Mouse (Mus musculus): ENCODE results near the gene Tdrd9. TPM values are rescaled to one million over a fixed set of nuclear protein-coding genes. Genes with fewer than 3 reads are reported as not detected.

The Tdrd9 gene
- polyA plus RNA-seq, 2 experiments: 0.04 to 0.06 TPM

DNA sequence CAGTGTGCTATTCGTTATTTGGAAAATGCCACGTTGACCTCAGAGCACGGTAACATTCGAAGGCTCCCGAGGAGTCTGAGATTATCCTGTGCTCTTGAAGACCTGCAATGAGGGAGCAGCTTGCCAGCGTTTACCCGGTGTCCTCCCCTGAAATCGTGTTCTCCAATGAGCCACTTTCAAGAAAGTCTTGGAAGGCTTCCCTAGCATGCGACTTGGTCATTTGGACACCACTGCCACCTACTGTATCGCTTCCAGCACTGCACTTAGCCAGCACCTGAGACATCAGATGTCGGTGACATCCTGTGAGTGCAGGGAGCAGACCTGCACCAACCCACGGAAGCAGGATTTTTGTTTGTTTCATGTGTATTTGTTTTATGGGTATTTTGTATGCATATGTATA is 119.7 kb downstream of the Tdrd9 start:
- Histone ChIP-seq H3K9ac (replicated peaks) (no peak overlapping the region), H3K4me1 (replicated peaks; ENCODE audit: control insufficient read depth in 2 of 2, insufficient read depth in 2 of 2, low read length in 1 of 2) (no peaks in the 10 kb centered on the region), H3K4me2 (ENCODE audit: low read depth) (no peak overlapping the region), H3K36me3 (replicated peaks; ENCODE audit: control insufficient read depth, insufficient read depth, low read depth) (no peaks in the 10 kb centered on the region), H3K4me3 (ENCODE audit: insufficient read depth in 1 of 2, low read depth in 2 of 2, low read length in 2 of 2) (no peak overlapping the region), H3K27ac (no peak overlapping the region), H3K27me3 (ENCODE audit: control insufficient read depth, insufficient read depth, low read length) (no peaks in the 10 kb centered on the region), H3K9me3 (ENCODE audit: control insufficient read depth, low read length) (no peaks in the 10 kb centered on the region)
- ATAC-seq (ENCODE audit: insufficient read depth): no peak
- DNase-seq (ENCODE audit: low read depth in 3 of 3, low spot score in 3 of 3): no peak
- peak; percentile 80 for TF ChIP-seq CTCF (IDR thresholded peaks at IDR 0.05; ENCODE audit: low read depth)
- no peak for TF ChIP-seq EP300 (IDR thresholded peaks at IDR 0.05; ENCODE audit: low read depth)
- 4% methylated on average over 12 of the region's 12 CpGs for WGBS (ENCODE audit: insufficient replicate concordance)

DNA sequence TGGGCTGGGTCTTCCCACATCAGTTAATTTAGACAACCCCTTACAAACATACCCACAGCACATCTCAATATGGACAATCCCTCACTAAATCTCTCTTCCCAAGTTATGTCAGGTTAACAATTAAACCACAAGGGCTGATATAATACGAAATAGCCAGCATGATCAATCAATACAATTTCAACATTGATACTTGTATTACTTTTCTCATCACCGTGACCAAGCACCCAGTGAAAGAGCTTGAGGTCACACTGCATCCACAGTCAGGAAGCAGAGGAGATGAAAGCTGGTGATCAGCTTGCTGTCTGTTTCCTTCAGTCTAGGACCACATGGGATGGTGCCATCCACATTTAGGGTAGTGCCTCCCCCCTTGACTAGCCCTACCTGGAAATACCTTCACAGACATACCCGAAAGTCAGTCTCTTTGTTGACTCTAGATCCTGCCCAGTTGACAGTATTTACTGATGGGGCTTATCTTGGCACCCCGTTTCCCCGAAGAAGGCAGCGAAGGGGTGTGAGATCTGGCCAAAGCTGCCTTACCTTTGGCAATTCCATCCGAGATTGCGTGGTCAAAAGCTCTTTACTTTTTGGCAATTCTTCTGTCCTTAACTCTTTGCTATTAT is 123.0 kb downstream of the Tdrd9 start:
- 48% methylated on average over 8 of the region's 8 CpGs for WGBS (ENCODE audit: insufficient replicate concordance)
- Histone ChIP-seq H3K9me3 (ENCODE audit: control insufficient read depth, low read length) (no peaks in the 10 kb centered on the region), H3K4me1 (replicated peaks; ENCODE audit: control insufficient read depth in 2 of 2, insufficient read depth in 2 of 2, low read length in 1 of 2) (no peaks in the 10 kb centered on the region), H3K36me3 (replicated peaks; ENCODE audit: control insufficient read depth, insufficient read depth, low read depth) (no peaks in the 10 kb centered on the region), H3K27ac (no peak overlapping the region), H3K4me3 (ENCODE audit: insufficient read depth in 1 of 2, low read depth in 2 of 2, low read length in 2 of 2) (no peak overlapping the region), H3K9ac (replicated peaks) (no peak overlapping the region), H3K4me2 (ENCODE audit: low read depth) (no peak overlapping the region), H3K27me3 (ENCODE audit: control insufficient read depth, insufficient read depth, low read length) (no peaks in the 10 kb centered on the region)
- ATAC-seq (ENCODE audit: insufficient read depth): no peak
- DNase-seq (ENCODE audit: low read depth in 3 of 3, low spot score in 3 of 3): no peak
- TF ChIP-seq EP300 (IDR thresholded peaks at IDR 0.05; ENCODE audit: low read depth) (no peak), CTCF (IDR thresholded peaks at IDR 0.05; ENCODE audit: low read depth) (no peak)

DNA sequence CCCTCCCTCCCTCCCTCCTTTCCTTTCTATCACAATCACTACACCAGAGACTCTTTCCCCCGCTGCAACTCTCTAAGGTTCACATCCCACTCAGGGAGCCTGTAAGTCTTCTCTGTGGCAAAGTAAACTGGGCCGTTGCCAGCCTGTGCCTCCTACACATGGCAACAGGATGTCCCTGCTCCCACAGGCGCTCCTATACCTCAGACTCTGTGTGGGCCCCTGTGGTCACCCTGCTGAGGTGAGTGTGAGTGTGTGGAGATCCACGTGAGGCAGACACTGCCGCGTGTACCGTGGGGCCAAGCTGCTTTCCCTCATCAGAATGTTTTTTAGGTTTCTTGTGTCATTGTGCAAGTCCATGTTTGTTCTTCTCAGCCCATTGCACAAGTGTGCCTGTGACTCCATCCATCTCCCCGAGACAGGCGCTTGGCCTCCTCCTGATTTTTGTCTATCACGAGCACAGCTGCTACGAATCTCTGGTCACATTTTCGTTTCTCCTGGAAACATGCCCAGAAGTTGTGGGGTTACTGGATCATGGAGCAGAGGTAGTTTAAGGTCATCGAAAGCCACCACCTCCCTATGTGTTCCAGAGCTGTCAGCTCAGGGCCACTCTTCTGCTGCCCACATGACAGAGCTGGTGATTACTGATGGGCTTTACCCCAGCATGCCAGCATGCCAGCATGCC is 124.8 kb downstream of the Tdrd9 start:
- TF ChIP-seq EP300 (IDR thresholded peaks at IDR 0.05; ENCODE audit: low read depth) (no peak), CTCF (IDR thresholded peaks at IDR 0.05; ENCODE audit: low read depth) (no peak)
- DNase-seq (ENCODE audit: low read depth in 3 of 3, low spot score in 3 of 3): no peak
- Histone ChIP-seq H3K4me3 (ENCODE audit: insufficient read depth in 1 of 2, low read depth in 2 of 2, low read length in 2 of 2) (no peak overlapping the region), H3K9ac (replicated peaks) (no peak overlapping the region), H3K4me2 (ENCODE audit: low read depth) (no peak overlapping the region), H3K4me1 (replicated peaks; ENCODE audit: control insufficient read depth in 2 of 2, insufficient read depth in 2 of 2, low read length in 1 of 2) (no peaks in the 10 kb centered on the region), H3K36me3 (replicated peaks; ENCODE audit: control insufficient read depth, insufficient read depth, low read depth) (no peaks in the 10 kb centered on the region), H3K27ac (no peak overlapping the region), H3K9me3 (ENCODE audit: control insufficient read depth, low read length) (no peaks in the 10 kb centered on the region), H3K27me3 (ENCODE audit: control insufficient read depth, insufficient read depth, low read length) (no peaks in the 10 kb centered on the region)
- no peak for ATAC-seq (ENCODE audit: insufficient read depth)
- 51% methylated on average over 13 of the region's 13 CpGs for WGBS (ENCODE audit: insufficient replicate concordance)

DNA sequence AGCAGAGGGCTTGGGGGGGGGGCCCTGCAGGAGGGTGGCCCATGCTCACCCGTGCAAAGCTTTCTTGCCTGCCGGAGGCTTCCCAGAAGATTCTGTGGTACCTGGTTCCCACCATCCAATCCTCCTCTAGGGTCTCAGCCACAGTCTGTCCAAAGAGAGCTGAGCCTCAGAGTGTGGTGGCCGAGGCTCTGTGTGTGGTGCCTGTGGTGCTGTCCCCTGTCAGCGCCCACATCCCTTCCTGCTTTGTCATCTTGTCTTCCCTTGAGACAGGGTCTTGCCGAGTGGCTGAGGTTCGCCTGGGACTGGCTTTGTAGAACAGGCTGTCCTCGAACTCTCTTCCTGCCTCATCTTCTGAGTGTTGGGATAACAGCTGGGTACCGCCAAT is 125.4 kb downstream of the Tdrd9 start:
- Histone ChIP-seq H3K9ac (replicated peaks) (no peak overlapping the region), H3K27me3 (ENCODE audit: control insufficient read depth, insufficient read depth, low read length) (no peaks in the 10 kb centered on the region), H3K27ac (no peak overlapping the region), H3K9me3 (ENCODE audit: control insufficient read depth, low read length) (no peaks in the 10 kb centered on the region), H3K4me2 (ENCODE audit: low read depth) (no peak overlapping the region), H3K4me3 (ENCODE audit: insufficient read depth in 1 of 2, low read depth in 2 of 2, low read length in 2 of 2) (no peak overlapping the region), H3K4me1 (replicated peaks; ENCODE audit: control insufficient read depth in 2 of 2, insufficient read depth in 2 of 2, low read length in 1 of 2) (no peaks in the 10 kb centered on the region), H3K36me3 (replicated peaks; ENCODE audit: control insufficient read depth, insufficient read depth, low read depth) (no peaks in the 10 kb centered on the region)
- DNase-seq (ENCODE audit: low read depth in 3 of 3, low spot score in 3 of 3) (no peak), ATAC-seq (ENCODE audit: insufficient read depth) (no peak)
- WGBS (ENCODE audit: insufficient replicate concordance): 49% methylated on average over 8 of the region's 8 CpGs
- TF ChIP-seq CTCF (IDR thresholded peaks at IDR 0.05; ENCODE audit: low read depth) (no peak), EP300 (IDR thresholded peaks at IDR 0.05; ENCODE audit: low read depth) (no peak)

DNA sequence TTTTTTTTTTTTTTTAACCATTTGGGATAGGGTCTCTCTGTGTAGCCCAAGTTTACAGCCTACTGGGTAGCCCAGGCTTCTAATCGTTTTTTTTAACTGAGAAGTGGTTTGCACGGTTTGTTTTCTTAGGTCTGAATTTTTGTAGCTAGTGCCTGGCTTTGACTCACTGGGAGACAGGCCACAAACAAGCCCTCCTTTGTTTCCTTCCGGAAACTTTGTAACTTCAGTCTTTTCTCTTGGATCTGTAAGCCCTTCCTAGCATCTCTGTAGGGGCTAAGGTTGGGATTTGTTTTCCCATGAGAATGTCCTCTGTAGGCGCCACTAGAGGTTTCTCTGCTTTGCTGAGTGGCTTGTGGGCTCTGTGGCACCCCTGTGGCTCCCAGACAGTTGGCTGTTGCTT is 128.7 kb downstream of the Tdrd9 start:
- no peak overlapping the region for H3K9ac ChIP-seq (replicated peaks)
- no peaks in the 10 kb centered on the region for H3K27me3 ChIP-seq (ENCODE audit: control insufficient read depth, insufficient read depth, low read length)
- WGBS (ENCODE audit: insufficient replicate concordance): 44% methylated on average over 4 of the region's 4 CpGs
- TF ChIP-seq CTCF (IDR thresholded peaks at IDR 0.05; ENCODE audit: low read depth) (no peak), EP300 (IDR thresholded peaks at IDR 0.05; ENCODE audit: low read depth) (no peak)
- no peak for DNase-seq (ENCODE audit: low read depth in 3 of 3, low spot score in 3 of 3)
- no peak overlapping the region for H3K27ac ChIP-seq
- H3K9me3 ChIP-seq (ENCODE audit: control insufficient read depth, low read length): no peaks in the 10 kb centered on the region
- no peak for ATAC-seq (ENCODE audit: insufficient read depth)
- no peaks in the 10 kb centered on the region for H3K36me3 ChIP-seq (replicated peaks; ENCODE audit: control insufficient read depth, insufficient read depth, low read depth)
- H3K4me2 ChIP-seq (ENCODE audit: low read depth): no peak overlapping the region
- H3K4me1 ChIP-seq (replicated peaks; ENCODE audit: control insufficient read depth in 2 of 2, insufficient read depth in 2 of 2, low read length in 1 of 2): peaks cover 0 to 3% of the 10 kb centered on the region in 2 experiments; a peak in 2 of 4 replicates
- no peak overlapping the region for H3K4me3 ChIP-seq (ENCODE audit: insufficient read depth in 1 of 2, low read depth in 2 of 2, low read length in 2 of 2)

Data from liver, embryonic 14.5 days (tissue).